Mouse (Mus musculus) gastrocnemius, postnatal 14 days (tissue): ENCODE results near the gene Nexn. TPM values are rescaled to one million over a fixed set of nuclear protein-coding genes. Genes with fewer than 3 reads are reported as not detected.

Experiments
- total RNA-seq, 2 experiments: library from RNA; stranded (reverse); gene quantifications; 2 replicates each; pipeline ENCODE4 v1.2.3; 2021

The Nexn gene
- total RNA-seq, 2 experiments from 2014 or later: 323 to 367 TPM

Other genes with a start within 250 kb of the Nexn start
- 1 to 10 TPM in 1 of 2 experiments, under 1 TPM in 1; 0.82 to 1.1 TPM for gene Gipc2, start 100.1 kb downstream of the Nexn start, total RNA-seq
- 10 to 100 TPM; 45.4 to 48.2 TPM for gene Dnajb4, start 56.0 kb downstream of the Nexn start, total RNA-seq
- gene Fubp1, start 55.9 kb downstream of the Nexn start, total RNA-seq: 10 to 100 TPM; 31.5 to 35.2 TPM
- gene Miga1, start 74.1 kb upstream of the Nexn start, total RNA-seq: 1 to 10 TPM; 3.7 to 4.1 TPM
- 10 to 100 TPM; 18.2 to 21.3 TPM for gene Usp33, start 80.1 kb upstream of the Nexn start, total RNA-seq
- gene Zzz3, start 129.1 kb upstream of the Nexn start, total RNA-seq: 10 to 100 TPM; 14.2 to 15.6 TPM